ENCODE assay signal across 10 mouse cellular contexts in genomic region chr2:19301251-19301650, GRCm38 (mm10).
DNase-seq lines count a peak whose midpoint lies in the region; ATAC-seq lines count a peak whose summit lies in the region.
"Had no signal": no experiment of that assay in that cellular context is flagged by ENCODE, and none has a peak within 500 bp of the region (broad histone marks: within the 10 kb centered on the region; RNA-seq: fewer than 3 reads in every experiment).

No protein-coding gene starts in this region.

- peak; percentile 22 for DNase-seq in adrenal gland, postnatal 14 days
- no peak for DNase-seq in adrenal gland, postnatal 36 days
- DNase-seq in CD4-positive helper T cell, adult 2 months (ENCODE audit: low read depth, low spot score) = peak; percentile 68
- DNase-seq in natural killer cell, adult 2 months (ENCODE audit: low spot score in 2 of 2) = peak; percentile 63 to 64
- no peak for DNase-seq in cerebellum, postnatal 10 days
- DNase-seq in cerebellum, adult 11-12 months = no peak
- no peak for DNase-seq in left cerebral cortex, postnatal 4 days
- DNase-seq: cerebellum, postnatal 14 days; layer of hippocampus, postnatal 36 days had no signal

- ATAC-seq in hematopoietic stem cell, adult 5-6 weeks (replicated peaks in 1 of 2; ENCODE audit: insufficient read depth in 1 of 2, low FRiP score in 2 of 2, low TSS enrichment in 1 of 2, low read depth in 1 of 2, poor library complexity in 2 of 2, severe bottlenecking in 2 of 2) = peak; percentile 44 to 68

- intact Hi-C loops in left cerebral cortex, postnatal 4 days (cut with DNase I) = no loop called here

Comparison
In these comparisons a context has a peak if more than half of its experiments do, and no peak if none do; other contexts are left out.
1. DNase-seq: peak in adrenal gland, postnatal 14 days (single experiment), CD4-positive helper T cell, adult 2 months (single experiment) and natural killer cell, adult 2 months (2 of 2); none in adrenal gland, postnatal 36 days (0 of 2), cerebellum, postnatal 10 days (0 of 2), cerebellum, adult 11-12 months (single experiment) and left cerebral cortex, postnatal 4 days (single experiment).